Mouse (Mus musculus) heart, adult 9 months (tissue): ENCODE measurements around the gene Arhgap25.
A peak's percentile ranks its signal among the peaks of the same experiment; 100 is the strongest.
"Not testable (repeated sequence)": the region's sequence is repeated elsewhere in the genome, so short reads cannot be mapped to it uniquely, and the experiment has no call there.

ENCODE experiments used
- DNase-seq, 2 experiments: peaks; one replicate each; pipeline ENCODE4 v3.0.0; 2022; ENCODE audit warnings: low spot score in 2 of 2

Arhgap25 gene

DNA sequence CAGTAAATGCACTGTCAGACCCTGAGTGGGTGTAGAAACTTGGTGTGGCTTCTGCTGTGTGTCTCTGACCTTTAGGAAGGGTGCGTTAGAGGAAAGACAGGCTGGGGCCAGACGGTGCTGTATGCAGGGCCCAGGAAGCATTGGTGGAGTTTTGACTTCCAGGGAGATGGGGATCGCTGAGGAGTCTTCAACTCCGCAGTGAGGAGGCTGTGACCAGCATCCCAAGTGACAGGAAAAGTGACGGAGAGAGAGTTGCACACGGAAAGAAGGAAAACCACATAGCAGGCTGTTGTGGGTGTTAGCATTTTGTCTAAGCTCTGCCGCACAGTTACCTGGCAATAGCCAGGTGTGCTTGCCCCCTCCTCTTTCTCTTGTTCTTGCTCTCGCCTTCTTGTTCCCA, 3.2 kb upstream of the Arhgap25 start:
- no peak for DNase-seq

DNA sequence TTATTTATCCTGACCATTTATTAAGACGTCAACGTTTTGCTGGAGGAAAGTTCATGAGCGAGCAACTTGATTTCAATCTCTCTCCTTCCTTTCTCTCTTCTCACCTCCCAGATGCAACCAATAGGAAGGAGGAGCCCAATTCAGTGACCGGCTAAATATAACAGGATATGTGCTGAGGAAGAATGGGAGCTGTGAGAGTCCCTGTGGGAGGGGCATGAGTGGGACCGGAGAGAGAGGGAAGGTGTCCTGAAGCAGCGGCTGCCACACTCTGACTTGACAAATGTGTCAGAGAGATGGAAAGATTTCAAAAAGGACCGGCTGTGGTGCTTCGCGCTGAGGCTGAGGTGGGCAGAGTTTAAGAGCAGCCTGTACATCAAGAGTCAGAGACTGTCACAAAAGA, 2.6 kb upstream of the Arhgap25 start:
- DNase-seq, result no peak

DNA sequence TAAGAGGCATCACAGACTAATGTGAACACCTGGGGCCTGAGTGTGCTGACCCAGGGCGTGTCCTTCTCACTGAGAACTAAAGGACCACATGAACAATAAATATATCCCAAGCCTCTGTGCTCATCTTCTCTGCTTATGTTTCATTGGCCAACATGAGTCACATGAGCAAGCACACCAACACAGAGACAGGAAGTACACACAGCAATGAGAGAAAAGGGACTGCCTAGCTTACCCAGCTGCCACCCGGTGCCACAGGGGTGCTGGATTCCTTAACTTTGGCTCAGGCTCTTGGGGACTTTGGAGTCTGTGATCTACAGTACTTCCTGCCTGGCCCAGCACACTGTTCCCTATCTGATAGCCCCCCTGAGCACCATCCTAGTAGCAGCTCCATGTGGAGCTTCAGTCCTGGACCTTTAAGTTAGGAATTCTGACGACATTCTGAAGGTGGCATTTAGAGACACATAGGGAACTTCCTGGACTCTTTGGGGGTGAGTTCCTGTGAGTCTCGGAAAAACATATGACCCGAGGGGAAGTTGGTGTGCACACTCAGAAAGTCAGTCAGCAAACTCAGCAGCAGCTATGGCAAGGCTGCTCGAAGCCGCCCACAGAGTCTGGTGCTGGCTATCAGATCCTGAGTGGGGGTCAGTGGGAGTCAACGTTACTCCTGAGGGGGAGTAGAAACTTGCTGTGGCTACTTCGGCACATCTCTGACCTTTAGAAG, 2.0 kb upstream of the Arhgap25 start:
- peak; percentile 7 to 25 for DNase-seq

DNA sequence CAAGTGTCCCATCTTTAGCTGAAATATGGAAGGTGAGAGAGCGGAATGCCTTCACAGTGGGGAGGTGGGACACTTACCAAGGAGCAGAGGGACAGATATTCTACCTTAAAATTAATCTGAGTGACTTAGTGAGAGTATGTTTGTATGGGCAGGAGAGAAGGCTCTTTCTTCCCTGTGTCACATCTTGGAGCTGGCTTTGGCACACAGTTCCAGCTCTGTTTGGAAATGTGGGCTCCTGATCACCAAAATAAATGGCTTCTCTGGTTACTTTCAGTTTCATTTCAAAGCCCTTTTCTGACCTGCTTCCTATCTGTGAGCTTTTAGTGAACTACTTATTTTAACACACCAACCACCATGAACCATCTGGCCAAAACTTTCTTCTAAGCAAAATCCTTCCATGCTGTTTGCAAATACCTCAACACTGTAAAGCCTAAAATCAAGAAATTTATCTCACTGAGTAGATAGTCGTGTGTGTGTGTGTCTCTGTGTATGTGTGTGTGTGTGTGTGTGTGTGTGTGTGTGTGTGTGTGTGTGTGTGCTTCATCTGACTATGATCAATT, 1.5 kb downstream of the Arhgap25 start:
- DNase-seq, result no peak

DNA sequence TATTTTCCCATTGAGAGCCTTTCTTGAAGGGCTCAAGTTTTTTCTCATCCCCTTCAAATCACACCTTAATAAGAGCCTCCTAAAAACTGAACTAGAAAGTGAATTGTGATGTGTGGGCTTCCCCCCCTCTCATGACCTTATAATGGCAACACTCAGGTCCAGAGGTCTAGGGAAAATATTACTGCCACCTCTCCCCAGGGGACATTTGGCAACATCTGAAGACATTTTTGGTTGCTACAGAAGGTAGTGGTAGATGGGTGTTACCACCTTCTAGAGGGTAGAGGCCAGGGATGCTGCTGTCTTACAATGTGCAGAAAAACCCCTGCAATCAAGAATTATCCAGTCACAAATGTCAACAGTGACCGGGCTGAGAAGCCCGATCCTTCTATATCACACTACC, 2.7 kb downstream of the Arhgap25 start:
- no peak for DNase-seq

DNA sequence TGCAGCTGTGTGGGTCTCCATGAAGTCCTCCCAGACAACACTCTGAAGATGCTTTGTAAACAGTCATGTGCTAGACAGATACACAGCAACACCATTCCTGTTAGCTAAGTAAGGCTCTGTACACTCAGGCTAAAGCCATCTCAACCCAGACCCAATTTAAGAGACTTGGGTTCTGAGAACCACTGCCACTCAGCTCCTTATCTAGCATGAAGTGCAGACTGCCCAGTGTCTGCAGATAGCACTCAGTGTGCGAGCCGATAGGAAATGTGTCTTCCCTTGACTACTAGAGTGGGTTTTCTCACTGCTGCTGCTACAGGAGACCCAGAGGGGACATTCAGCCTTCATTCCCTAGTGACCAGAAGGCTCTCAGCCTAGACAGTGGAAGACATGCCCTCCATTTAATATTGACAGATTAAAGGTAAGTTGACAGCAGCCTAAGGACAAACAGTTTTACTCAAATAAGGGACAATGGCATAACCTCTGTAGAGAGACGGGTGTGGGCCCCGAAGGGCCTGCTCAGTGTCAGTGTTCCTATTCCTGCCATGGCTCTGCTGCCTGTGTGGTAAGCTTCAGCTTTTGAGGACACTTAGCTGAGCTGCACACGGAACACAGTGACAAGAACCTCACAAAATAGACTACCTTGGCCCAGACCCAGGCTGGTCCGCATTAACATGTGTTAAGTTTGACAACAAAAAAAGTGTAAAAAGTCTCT, 5.1 kb downstream of the Arhgap25 start:
- DNase-seq, result no peak

DNA sequence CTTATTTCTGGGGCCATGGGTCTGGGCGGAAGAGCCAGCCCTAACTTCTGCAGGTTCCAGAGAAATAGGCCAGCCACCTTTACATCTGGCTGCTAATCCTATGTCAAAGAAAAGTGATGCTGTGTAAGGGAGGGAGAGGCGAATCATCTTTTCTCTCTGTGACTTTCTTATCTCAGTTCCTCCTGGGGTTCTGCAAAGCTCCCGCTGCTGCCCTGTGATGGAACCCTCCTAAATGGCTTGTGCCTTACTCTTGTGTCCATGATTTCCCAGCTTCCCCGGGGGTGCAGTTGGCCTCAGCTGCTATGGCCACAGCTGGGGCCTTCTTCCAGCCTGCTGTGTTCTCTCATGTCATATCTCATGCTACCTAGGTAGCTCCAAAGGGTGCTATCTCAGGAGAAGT, 5.7 kb downstream of the Arhgap25 start:
- DNase-seq, result no peak

DNA sequence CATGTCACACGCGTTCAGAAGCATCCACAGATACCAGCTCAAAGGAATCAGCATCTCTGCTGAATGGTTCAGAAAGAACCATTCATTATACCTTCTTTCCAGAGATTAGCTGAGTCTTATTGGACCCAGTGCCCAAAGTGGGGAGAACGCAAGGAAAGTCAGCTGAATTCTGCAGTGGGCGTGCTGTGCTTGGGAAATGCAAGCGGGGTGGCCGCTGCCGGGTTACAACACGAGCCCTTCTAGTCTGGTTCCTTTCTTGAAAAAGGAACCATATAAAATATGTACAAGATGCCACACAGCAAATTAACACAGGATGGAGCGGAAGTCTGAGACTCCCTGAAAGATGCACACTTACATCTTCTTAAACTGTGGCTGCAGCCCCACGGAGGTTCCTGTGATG, 7.9 kb downstream of the Arhgap25 start:
- DNase-seq, result no peak

DNA sequence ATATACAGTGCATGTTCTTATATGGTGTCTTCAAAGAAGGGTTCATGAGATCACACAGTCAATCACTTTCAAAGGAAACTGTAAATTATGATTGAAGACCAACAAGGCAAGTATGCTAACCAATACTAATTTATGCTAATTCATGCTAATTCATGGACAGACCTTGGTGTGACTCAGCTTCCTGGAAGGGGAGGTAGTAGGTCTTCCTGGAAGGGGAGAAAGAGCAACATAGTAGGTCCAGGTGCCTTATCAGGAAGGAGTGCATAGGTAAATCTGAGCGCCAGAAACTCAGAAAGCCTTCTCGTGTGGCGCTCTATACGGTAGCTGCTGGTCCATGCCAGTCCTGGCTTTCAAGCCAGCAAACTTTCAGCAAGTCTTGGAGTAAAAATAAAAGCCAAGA, 8.8 kb downstream of the Arhgap25 start:
- DNase-seq, result no peak

DNA sequence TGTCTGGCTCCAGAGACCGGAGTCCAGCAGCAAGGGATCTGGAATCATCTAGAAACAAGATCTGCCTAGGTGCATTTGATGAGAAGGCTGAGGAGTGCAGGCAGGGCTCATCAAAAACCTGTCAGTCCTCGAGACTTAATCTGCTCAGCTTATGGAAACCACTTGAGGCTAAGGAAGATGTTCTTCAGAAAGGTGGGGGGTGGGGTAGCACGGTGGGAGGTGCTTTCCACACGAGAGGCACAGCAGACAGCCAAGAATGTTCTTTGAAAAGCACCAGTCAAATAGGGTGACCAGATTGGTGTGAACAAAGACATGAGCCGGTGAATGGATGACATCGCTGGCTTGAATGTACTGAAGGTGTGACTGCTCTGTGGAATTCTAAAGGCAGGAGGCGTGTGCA, 9.3 kb downstream of the Arhgap25 start:
- DNase-seq, result no peak

DNA sequence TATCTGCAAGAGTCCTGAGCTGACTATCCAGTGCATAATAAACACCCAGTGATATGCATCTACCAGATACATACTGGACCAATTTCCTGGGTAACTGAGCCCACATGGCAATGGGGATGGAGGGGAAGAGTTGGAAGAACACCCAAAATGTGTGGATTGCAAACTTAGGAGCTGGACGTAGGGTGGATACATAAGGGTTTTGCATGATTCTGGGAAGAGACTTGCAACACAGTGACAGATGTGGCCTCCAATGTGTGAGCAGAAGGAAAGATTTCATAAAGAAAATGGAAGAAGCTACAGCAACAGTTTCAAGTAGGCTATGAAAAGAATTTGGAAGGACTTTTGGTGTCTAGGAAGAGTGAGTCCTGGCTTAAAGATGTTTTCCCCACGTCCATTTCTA, 10.0 kb downstream of the Arhgap25 start:
- DNase-seq, result no peak

DNA sequence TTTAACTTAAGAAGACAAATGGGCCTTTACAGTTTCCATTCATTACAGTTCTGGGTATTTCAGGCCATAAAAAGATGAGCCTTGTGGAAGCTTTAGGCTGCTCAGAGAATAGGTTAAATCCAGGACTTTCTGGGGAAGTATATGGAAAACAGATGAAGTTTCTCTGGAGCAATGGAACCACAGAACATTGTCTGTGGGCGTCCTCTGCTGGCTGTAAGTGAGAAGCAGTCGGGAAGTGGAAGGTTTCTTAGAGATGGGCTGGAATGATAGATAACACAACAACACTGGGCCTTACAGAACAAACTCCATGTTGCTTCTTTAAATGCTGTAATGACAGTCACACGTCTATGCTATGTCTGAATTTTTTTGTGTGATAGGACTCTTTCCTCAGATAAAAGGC, 10.8 kb downstream of the Arhgap25 start:
- peak in 1 of 2 experiments; percentile 26 for DNase-seq

DNA sequence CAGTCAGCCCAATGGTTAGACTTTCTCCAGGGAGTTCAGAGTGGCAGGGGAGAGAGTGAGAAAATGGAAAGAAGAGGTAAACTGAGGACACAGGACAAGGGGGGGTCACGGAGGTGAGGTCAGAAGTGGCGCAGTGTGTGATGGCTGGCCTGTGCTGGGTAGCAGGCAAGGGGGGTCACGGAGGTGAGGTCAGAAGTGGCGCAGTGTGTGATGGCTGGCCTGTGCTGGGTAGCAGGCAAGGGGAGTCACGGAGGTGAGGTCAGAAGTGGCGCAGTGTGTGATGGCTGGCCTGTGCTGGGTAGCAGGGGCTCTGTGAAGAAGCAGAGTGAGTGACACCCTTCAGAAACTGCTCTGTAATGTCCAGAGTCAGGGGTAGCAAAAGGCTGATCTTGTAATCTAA, 11.4 kb downstream of the Arhgap25 start:
- not testable (repeated sequence) for DNase-seq

DNA sequence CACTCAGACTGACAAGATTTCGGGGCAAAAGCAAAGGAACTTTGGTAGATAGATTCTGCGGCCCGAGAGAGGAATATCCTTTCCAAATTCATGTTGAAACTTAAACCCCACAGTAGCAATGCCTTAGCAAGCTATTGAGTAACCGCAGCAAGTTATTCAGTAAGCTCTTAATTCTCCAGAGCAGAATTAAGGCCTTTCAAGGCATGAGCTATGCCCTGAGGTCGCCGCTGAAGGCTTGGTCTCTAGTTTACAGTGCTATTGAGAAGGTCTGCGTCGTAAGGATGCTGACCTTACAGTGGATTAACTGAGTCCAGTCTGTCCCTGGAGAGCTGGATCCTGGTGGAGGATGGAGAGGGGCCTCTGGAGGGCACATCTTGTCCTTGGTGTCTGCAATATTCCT, 12.5 kb downstream of the Arhgap25 start:
- DNase-seq, result no peak

DNA sequence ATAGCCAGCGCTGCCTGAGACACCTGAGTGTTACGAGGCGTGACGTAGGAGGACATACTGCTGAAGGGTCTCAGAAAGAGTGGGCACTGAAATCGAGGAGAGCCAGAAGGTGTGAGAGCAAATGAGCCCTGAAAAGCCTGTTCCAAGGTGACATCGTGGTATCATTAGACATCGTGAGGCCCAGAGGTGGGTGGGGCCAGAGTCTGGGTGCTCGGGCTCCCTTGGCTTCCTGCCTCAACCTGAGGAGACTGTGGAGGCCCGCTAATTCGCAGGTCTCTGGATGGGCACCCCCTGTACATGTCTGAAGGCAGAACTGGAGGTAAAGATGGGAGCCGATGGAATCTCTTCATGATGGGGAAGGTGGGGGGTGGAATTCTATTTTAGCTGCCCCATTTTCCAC, 13.2 kb downstream of the Arhgap25 start:
- no peak for DNase-seq

DNA sequence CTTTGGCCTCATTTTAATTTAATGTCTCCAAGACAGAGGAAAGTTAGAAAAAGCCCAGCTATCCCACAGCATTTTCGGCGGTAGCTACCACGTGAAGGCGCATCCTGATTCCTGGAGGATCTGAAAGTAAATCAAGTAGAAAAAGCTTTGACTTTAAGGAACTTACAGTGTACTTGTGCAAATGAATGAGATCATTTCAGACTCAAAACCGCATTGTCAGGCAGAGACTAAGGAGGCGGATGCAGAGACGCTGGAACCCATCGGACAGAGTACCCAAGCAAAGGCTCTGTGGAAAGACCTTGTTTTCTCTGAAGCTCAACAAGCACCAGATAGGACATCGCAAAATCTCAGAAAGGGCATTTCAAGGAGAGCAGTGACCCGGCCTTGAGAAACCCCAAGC, 14.4 kb downstream of the Arhgap25 start:
- no peak for DNase-seq

DNA sequence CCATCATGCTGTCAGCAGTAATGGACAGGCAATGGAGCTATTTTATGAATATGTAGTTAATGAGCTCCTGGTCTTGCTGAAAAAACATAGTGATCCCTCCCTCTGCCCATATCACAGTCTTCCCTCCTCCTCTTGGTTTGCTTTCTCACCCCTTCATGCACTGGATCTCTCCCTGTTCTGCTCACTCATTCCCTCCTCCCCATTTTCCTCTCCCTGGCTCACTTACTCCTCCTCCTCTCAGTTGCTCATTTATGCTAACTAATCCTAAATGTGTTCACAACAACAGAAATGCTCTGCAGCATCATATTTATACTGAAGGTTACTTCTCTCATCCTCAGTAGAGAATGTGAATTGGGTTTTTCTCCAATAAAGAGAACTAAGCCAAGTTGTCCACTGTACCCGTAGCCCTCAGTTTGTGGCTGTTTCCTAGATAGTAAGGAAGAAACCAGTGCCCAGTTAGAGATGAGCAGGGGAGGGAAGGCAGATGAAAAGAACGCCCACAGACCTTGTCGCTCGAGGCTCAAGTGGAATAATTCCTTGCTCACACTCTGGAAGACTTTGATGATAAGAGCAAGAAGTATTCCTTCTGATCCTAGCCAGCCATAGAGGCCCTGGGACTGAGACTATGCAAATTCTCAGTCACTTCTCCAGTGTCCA, 15.2 kb downstream of the Arhgap25 start:
- no peak for DNase-seq

DNA sequence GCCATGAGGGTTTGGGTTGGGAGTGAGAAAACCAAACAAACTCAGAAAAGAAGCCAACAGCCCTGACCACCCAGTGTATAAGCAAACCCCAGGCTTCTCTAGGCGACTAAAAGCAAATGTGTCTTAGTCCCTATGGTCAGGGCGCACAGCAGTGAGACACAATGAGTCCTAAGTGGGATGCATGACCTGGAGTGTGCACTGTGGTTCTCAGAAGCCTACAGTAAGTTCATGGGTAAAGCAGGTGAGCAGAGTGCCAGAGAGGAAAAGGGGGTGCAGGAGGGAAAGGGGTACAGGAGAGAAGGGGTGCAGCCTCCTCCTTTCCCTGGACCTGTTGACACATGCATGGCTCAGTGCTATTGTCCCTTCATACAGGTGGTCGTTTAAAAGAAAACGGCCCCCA, 18.7 kb downstream of the Arhgap25 start:
- DNase-seq, result no peak

DNA sequence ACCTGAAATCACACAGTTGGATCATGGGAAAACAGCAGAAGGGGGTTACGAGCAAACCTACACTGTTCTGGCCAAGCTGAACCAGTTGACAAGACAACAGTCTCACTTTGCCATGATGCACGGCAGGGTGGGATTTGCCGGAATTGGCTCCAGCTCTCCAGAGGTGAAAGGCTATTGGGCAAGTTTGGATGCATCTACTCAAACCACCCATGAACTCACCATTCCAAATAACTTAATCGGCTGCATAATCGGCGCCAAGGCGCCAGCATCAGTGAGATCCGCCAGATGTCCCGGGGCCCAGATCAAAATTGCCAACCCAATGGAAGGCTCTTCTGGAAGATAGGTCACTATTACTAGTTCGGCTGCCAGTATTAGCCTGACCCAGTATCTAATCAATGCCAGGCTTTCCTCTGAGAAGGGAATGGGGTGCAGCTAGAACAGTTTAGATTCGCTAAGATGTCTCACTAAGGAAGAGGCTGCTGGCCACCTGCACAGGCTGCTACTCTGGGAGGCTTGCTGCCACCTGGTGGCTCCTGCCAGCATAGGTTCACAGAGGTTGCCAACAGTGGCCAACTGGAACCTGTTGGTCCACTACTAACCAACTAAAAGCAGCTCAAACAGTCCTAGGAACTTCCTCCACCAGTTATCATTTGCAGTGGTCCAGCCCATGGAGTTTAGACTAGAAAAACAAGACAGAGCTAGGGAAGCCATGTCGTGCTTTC, 19.9 kb downstream of the Arhgap25 start:
- peak in 1 of 2 experiments; percentile 55 for DNase-seq

DNA sequence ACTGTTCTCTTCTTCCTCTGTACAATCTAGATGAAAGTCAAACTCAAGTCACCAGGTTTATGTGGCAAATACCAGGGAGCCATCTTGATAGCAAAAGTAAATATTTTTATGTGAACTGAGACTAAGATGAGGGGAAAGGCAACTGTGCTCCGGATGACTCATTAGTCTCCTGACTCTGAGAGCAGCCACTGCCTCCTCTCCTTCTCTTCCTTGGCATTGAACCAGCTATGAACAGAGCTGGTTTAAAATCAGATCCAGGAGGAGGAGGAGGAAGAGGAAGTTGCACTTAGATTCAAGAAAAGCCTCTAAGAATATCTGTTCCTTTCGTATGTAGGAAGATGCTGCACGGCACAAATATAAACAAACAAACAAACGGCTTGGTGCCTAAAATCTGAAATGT, 22.1 kb downstream of the Arhgap25 start:
- DNase-seq, result no peak

DNA sequence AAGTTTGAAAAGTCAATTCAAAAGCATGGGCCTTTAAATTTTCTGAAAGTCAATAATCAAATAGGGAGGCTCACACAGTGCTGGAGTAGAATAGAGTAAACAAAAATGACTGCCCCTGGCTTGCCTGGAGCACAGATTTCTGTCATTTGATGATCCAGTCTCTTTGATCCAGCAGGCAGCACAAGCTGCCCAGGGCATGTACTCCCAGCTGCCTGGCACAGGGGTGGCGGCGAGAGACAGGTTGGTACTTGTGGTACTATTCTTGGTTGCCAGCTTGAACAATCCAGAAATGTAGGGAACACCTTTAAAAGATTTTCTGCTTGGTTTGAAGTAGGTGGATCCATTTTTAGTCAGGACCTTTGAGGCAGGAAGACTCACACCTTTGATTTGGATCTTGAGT, 23.3 kb downstream of the Arhgap25 start:
- no peak for DNase-seq

DNA sequence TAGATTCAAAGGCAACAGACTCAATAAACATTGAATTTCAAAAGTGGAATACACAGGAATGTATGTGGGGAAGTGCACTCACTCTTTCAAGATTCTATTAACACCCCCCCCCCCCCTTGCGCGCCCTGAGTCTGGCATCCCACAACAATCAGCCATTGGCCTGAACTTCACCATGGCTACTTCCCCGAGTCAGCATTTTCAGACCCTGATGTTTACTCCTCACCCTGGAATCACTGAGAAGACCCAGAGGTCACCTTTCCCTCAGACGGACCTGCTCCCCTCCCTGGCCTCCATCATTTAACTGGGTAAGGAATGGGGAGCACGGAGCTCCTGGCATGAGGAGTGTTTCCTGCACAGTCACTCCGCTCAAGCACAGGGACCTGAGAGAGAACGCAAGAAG, 28.2 kb downstream of the Arhgap25 start:
- no peak for DNase-seq
